Mouse (Mus musculus): ENCODE data around the gene Gm28372.

DNA sequence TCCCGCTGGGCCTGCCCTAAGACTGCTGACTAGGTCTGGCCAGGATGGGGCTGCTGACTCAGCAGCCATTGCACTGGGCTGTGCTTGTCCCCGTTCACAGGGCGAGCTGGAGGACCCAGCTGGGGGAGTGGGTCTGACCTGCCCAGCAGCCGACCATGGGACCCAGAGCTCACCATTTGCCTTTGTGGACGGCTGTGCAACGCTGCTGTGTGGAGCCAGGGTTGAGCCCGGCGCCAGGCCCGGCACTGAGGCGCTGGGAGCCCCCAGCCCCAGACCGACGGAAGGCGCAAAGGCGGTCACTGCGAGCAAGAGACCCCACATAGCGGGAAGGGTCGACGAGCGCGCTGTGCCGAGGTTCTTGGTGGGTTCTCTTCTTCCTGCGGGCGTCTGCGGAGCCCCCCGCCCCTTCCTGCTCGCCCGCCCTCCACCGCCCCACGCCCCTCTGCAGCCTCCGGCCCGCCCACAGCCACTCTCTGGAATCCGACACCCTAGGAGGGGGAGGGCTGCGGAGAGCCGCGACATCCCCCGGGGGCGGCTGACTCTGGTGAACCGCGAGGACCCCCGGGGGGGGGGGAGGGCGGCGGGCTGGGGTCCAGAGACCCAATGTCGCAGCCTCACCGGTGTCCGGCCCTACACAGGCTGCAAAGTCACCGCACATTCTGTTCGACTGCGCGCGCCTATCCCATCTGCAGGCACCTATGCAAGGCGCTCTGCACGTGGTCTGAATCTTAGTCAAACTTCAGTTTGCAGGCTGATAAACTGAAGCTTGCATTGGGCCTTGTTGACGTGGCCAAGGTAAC lies 7.7 kb upstream of the Gm28372 start, which contains the start of gene Cpxm1:
- no peak for TF ChIP-seq CTCF (IDR thresholded peaks at IDR 0.05; ENCODE audit: control insufficient read depth, insufficient read depth, insufficient replicate concordance, low read depth, low read length)
- no peak for TF ChIP-seq POLR2A (IDR thresholded peaks at IDR 0.05; ENCODE audit: control insufficient read depth, low read depth, low read length)
